Mouse (Mus musculus) Muller cell, postnatal 12 days (primary cell): ENCODE measurements at regions not wholly inside any gene's neighbourhood (a gene's known extent, or its start where the extent isn't known, plus 50 kb on each side); places are given as distances from the start of the nearest gene placed in this dataset.

Experiments used
- DNase-seq: peaks from one replicate; pipeline ENCODE4 v3.0.0-alpha.2; 2015; ENCODE audit errors: inconsistent ontology term

DNA sequence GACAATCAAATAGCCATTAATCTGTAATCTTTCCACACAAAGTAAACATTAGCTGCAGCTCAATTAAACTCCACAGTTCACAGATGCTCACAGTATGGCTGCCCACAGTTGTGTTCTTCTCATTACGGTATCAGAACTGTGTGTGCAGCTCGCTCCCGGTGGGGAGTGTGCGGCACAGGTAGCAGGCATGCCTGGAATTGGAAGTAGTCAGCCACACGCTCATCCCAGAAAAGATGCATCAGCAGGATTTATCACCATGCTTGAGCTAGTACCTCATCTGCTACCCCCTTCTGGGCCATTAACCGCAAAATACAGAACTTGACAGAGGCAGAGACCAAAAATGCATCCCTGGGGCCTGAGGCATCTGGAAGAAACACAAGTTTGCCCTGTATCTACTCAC, 437.8 kb downstream of the Adam3 start:
- DNase-seq = peak; percentile 11

- DNase-seq = no peak
Measured at GRCm38 (mm10) chr8:24284966-24285365, 440.7 kb downstream of the Adam3 start.

- no peak for DNase-seq
Measured at GRCm38 (mm10) chr8:24283901-24284405, 441.7 kb downstream of the Adam3 start.

DNA sequence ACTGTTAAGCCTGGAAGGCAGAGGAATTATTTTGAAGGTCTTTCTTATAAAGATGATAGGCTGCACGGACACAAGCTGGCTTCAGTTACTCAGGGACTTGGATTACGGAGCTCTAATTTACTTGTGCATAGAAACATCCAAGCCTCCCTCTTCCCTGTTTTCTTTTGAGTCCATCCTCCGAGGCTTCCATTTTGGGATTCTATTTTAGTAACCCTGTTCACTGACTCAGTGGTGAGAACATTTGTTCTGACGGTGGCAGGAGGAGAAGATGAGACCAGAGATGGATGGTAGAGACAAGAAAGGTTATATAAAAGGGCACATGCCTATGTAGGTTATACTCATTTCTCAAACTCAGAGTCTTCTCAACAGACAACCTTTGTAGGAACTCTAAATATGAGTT, 445.4 kb downstream of the Adam3 start:
- no peak for DNase-seq

- no peak for DNase-seq
Measured at GRCm38 (mm10) chr8:24278391-24278790, 447.3 kb downstream of the Adam3 start.

- no peak for DNase-seq
Measured at GRCm38 (mm10) chr8:24261359-24261758, 464.3 kb downstream of the Adam3 start.

GRCm38 (mm10) chr8:24258622-24259021, 467.0 kb downstream of the Adam3 start:
- DNase-seq = no peak

DNA sequence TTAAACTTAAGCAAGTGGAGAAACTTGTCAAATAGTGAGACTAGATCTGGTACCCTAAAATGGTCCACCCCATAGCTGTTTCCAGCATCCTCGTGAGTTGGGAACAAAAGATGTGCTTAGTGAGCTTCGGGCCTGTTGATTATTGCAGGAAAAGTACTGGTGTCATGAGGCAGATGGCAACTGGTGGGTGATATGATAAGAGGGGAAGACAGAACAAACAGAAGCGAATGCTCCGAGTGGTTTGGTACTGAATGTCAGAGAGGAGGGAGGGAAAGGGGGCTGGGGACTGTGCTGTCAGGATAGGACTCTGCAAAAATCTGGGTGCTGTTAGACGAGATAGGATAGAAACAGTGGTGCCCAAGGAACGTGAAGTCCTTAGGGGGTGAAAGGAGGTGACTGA, 483.4 kb downstream of the Adam3 start:
- DNase-seq = no peak

DNA sequence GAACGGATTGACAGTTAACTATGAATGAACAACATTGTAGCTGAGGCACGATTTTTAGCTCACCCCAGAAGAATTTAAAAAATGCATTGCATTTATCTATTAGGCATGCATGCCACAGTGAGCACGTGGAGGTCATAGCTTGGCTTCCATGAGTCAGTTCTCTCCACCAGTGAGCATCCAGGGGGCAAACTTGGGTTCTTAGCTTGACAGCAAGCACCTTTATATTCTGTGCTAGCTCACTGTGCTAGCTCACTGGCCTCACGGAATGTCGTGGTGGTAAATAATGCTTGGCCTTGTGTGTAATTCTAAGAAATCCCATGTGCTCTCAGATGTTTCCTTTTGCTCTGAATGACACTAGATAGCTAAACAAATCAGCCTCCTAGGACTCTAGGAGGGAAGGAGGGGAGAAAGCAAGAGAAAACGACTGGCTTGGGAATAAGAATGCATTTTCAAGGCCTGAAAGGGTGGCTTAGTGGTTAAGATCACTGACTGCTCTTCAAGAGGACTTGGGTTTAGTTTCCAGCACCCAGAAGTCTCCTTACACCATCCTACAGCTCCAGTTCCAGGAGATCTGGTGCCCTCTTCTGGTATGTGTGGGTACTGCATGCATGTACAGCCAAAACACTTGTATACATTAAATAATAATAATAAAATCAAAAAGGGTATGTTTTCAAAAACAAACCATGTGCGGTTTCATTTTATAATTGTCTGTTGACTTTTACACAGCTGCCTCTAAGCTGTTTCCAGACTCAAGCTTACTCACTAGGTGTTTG, 485.3 kb downstream of the Adam3 start:
- peak; percentile 66 for DNase-seq

DNA sequence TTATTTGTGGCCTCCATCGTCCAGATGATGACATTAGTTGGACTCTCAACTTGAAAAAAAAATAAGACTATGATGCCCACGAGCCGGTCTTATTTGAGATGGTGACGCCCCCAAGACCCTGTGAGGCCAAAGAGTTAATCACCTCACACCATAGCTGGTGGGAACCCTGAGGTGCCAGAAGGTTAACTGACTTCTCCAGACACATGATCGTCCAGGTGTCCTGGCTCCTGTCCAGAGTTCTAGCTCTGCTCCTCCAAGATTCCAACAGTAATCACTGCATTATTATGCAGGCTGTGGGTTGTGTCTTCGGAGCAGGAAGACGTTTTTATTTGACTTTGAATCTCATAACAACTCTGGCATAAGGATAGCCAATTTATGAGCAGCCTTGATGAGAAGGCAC, 490.7 kb downstream of the Adam3 start:
- no peak for DNase-seq

- no peak for DNase-seq
Measured at GRCm38 (mm10) chr8:24228148-24228547, 497.5 kb downstream of the Adam3 start.

GRCm38 (mm10) chr8:24227331-24228072, 498.1 kb downstream of the Adam3 start:
- no peak for DNase-seq

- no peak for DNase-seq
Measured at GRCm38 (mm10) chr8:24220222-24220621, 505.4 kb downstream of the Adam3 start.

DNA sequence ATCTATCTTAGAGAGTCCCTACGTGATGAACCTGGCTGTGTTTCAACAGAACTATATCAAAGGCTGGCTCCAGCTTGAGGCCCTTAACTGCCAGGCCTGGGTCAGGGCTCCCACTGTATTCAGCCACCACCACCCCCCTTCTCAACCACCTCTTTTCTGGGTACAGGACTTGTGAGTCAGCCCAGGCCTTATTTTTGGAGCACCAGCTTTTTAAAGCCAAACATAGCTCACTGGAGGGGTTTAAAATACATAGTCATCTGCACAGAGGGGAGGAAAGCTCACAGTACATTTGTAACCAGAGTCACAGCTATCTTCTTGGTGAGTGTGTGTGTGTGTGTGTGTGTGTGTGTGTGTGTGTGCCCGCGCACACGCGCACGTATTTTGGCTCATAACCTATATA, 509.0 kb downstream of the Adam3 start:
- no peak for DNase-seq

DNA sequence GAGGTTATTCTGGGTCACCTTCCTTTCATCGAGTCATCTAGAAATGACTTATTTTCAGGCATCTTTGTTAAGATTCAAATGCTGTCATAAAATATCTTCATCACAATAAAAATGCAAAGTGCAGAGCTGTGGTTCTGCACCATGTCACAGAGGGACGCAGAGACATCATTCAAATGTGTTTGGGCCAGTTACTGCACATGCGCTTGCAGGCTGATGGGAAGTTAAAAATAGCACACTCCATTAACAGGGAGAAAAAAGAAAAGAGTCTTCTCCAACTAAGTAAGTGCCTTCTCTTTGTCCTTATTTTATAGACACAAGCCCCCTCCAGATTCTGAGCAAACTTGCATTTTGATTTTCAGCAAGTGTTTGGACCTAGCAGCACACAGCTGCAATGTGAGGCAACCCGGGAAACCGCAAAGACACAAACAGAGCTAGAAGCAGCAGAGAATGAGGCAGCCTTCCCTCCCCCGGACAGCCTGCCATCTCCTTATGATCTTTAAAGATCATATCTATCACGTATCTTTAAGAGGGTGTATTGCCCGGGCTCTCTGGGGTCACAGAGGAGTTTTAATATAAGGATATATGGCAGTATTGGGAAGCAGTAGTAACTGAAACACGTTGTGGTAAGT, 510.0 kb downstream of the Adam3 start:
- peak; percentile 50 for DNase-seq

DNA sequence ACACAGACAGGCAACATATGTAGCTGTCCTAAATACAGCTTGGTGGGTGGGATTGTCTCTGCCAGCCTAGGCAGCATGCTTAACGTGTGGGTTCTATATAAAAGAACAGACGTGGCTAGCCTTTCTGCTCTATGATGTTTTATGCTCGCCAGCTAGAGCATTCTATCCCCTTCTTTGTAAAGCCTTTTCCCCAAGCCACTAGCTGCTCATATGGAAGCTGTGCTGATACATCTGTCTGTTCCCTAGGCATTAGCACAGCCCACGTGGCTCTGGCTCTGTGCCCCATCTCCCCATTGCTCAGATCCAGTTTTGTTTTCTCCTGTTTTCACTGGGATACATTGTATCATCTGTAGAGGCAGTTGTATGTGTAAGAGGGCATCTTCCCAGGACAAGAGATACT, 511.3 kb downstream of the Adam3 start:
- no peak for DNase-seq

DNA sequence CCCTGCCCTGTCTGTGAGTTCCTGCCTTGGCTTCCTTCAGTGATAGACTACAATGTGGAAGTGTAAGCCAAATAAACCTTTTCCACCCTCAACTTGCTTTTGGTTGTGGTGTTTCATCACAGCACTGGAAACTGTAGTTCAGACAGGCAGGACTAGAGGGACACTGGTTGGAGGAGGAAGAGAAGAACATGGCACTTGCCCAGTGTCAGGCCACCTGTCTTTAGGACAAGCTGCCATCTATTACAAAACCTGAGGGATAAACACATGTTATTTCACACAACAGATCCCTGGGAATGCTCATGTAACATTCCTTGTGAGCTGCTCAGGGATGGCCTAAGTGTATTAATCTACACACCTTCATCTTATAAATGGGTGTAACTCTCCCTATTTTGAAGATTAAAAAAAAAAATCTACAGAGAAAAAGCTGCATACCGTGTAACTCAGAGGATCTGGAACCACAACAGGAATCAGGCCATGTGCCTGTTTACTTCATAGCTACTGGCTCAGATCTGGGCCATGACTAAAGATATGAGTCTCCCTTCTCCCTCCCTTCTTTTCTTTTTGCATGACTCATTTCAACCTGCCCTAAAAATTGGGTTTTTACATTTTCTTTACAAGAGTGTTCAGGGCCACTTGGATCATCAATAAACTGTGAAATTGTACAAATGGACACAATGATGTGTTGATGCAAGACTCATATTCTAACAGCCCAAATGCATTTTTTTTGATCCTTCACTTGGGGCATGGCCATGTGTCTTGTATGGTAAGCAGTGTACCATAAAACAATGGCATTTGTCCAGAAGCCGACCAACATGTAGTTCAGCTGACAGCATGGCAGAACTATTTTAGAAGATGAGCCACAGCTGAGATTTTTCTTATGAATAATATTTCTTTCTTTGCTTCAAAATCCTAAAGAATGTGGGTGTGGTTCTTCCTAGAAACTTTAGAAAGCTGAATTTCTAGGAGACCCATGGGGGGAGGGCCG, 513.1 kb downstream of the Adam3 start:
- peak; percentile 65 for DNase-seq

DNA sequence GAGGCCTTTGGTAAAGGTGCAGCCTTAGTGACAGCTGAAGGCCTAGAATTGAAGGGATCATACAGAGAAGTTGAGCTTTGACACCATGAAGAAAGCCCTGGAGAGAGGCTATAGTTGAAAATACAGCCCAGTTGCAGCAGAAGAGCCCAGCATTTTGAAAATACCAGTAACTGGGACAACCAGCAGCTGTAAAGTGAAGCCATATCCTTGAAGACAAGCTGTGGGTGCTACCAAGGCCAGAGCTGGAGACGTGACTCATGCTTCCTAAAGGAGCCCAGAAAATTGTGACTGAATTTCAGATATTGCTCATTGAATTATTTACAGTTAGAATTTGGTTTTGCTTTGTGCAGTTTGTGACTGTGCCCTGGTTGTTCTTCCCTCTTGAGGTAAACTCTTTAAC, 514.6 kb downstream of the Adam3 start:
- DNase-seq = no peak
